Mouse (Mus musculus) ES-E14 (cell line): Measurements from ENCODE around the gene Myh7b.

Source experiments
- CHD2 ChIP-seq: IDR thresholded peaks from 2 replicates; pipeline ENCODE4 v1.6.1; 2014; ENCODE audit warnings: mild to moderate bottlenecking, low read depth, low read length, inconsistent platforms
- MAFK ChIP-seq: IDR thresholded peaks from 2 replicates; pipeline ENCODE4 v1.6.1; 2014; ENCODE audit warnings: mild to moderate bottlenecking, low read depth, low read length, inconsistent platforms; ENCODE audit not compliant: insufficient read depth
- ZC3H11A ChIP-seq: IDR thresholded peaks from 2 replicates; pipeline ENCODE4 v1.6.1; 2012; ENCODE audit warnings: low read depth, mild to moderate bottlenecking, inconsistent platforms, low read length, borderline replicate concordance
- ZNF384 ChIP-seq: IDR thresholded peaks from 2 replicates; pipeline ENCODE4 v1.6.1; 2012; ENCODE audit warnings: low read depth, low read length, inconsistent platforms

DNA sequence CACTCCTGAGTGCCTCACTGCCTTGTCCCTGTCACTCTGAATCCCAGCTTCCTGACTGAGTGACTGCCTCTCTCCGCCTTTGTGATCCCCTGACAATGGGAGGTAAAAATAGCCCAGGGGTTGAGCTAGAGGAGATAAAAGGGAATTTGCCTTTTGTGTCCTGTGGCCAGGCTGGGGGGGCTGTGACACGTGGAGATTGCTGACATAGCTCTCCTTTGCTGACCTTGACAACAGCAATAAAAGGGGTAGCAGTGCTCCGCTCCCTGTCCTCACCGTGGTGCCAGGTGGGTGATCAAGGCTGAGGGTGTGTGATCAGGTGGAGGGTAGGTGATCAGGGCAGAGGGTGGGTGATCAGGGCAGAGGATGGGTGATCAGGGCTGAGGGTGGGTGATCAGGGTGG, at the start of gene Myh7b:
- TF ChIP-seq ZNF384 (no peak), CHD2 (no peak), ZC3H11A (no peak), MAFK (no peak)
